Mouse (Mus musculus) heart, embryonic 14.5 days (tissue): ENCODE results near the gene Npr2. TPM values are rescaled to one million over a fixed set of nuclear protein-coding genes. Genes with fewer than 3 reads are reported as not detected.

Source experiments
- ATAC-seq: fragments of 200-750 bp; cut with Nextera tagmentation; 2 replicates; pipeline ENCODE4 v1.8.0; 2017; ENCODE audit warnings: low read depth, moderate TSS enrichment; ENCODE audit not compliant: insufficient number of reproducible peaks, insufficient read depth, low FRiP score
- H3K27ac ChIP-seq, 2 experiments: fragments of 200-500 bp in 1 of 2; fragments of 300-500 bp in 1 of 2; sonication (generic) in 1 of 2; replicated peaks in 1 of 2; 2 replicates each; pipeline ENCODE4 v1.5.1; 2012 to 2014; ENCODE audit warnings: low read depth in 2 of 2, low read length in 2 of 2, control low read depth in 1 of 2, mild to moderate bottlenecking in 1 of 2, mixed read lengths in 1 of 2; ENCODE audit not compliant: control insufficient read depth in 1 of 2, insufficient read depth in 1 of 2
- H3K27me3 ChIP-seq: fragments of 300-500 bp; sonication (generic); 2 replicates; pipeline ENCODE4 v1.6.1; 2014; ENCODE audit warnings: mild to moderate bottlenecking, low read length, control low read depth; ENCODE audit not compliant: control insufficient read depth, insufficient read depth
- H3K36me3 ChIP-seq: fragments of 300-500 bp; sonication (generic); 2 replicates; pipeline ENCODE4 v1.6.1; 2014; ENCODE audit warnings: mild to moderate bottlenecking, control low read depth, low read length, mixed read lengths; ENCODE audit not compliant: control insufficient read depth, insufficient read depth
- H3K4me1 ChIP-seq, 2 experiments: fragments of 200-500 bp in 1 of 2; fragments of 300-500 bp in 1 of 2; sonication (generic) in 1 of 2; 2 replicates each; pipeline ENCODE4 v1.6.1; 2012 to 2014; ENCODE audit warnings: low read length in 2 of 2, control low read depth in 1 of 2, mixed read lengths in 1 of 2; ENCODE audit not compliant: control insufficient read depth in 2 of 2, insufficient read depth in 2 of 2
- H3K4me2 ChIP-seq: fragments of 300-500 bp; sonication (generic); 2 replicates; pipeline ENCODE4 v1.6.1; 2014; ENCODE audit warnings: mild to moderate bottlenecking, low read length
- H3K4me3 ChIP-seq, 2 experiments: fragments of 200-500 bp in 1 of 2; fragments of 300-500 bp in 1 of 2; sonication (generic) in 1 of 2; 2 replicates each; pipeline ENCODE4 v1.5.1; 2012 to 2014; ENCODE audit warnings: low read length in 2 of 2, mild to moderate bottlenecking in 2 of 2, control low read depth in 1 of 2, low read depth in 1 of 2, moderate library complexity in 1 of 2; ENCODE audit not compliant: control insufficient read depth in 1 of 2, insufficient read depth in 1 of 2
- H3K9ac ChIP-seq: fragments of 300-500 bp; sonication (generic); 2 replicates; pipeline ENCODE4 v1.6.1; 2014; ENCODE audit warnings: mild to moderate bottlenecking, low read length
- H3K9me3 ChIP-seq: fragments of 300-500 bp; sonication (generic); 2 replicates; pipeline ENCODE4 v1.6.1; 2016; ENCODE audit warnings: low read length, control low read depth; ENCODE audit not compliant: control insufficient read depth
- WGBS: fragments of 180-500 bp; shearing (Covaris S2); extraction: QIAGEN DNeasy Blood & Tissue Kit; methylation state at CpG from one replicate; pipeline ENCODE4 v1.1.7; 2014; 5-methylcytosine and 5-hydroxymethylcytosine counted together
- polyA plus RNA-seq: library from polyadenylated mRNA; unstranded; fragments of >200 nt; fragmentation: Nextera tagmentation; extraction: Ambion mirVana; gene quantifications from 2 replicates; pipeline ENCODE4 v1.2.1, GENCODE M21; 2014

Npr2 gene
- polyA plus RNA-seq, 1 experiment from 2014 or later = 13.2 TPM

GRCm38 (mm10) chr4:43666412-43666811 lies 34.7 kb downstream of the Npr2 start:
- WGBS = 10% methylated on average over 4 of the region's 4 CpGs
- H3K27me3 ChIP-seq = peaks cover 42% of the 10 kb centered on the region

GRCm38 (mm10) chr4:43668782-43669427 lies 37.2 kb downstream of the Npr2 start, which contains the start of the genes Tmem8b and Fam221b:
Gene Tmem8b, plus strand, starts transcription at chr4:43668971.
Gene Fam221b, minus strand, starts transcription at chr4:43669145.
- peak within 1 kb of the TSS; percentile 69 for H3K4me2 ChIP-seq
- peaks cover 23% of the 10 kb centered on the region for H3K27me3 ChIP-seq
- peak within 1 kb of the TSS; percentile 71 to 73 for H3K4me3 ChIP-seq
- no peaks in the 10 kb centered on the region; the same call in 1 of the 2 replicates for H3K36me3 ChIP-seq
- peaks cover 12 to 26% of the 10 kb centered on the region in 2 experiments for H3K4me1 ChIP-seq
- H3K27ac ChIP-seq = peak within 1 kb of the TSS in 1 of 2 experiments; percentile 62; a peak in 2 of 4 replicates
- WGBS = 1% methylated on average over 28 of the region's 41 CpGs
- peak within 1 kb of the TSS; percentile 86 for H3K9ac ChIP-seq
- ATAC-seq = peak; percentile 89
- H3K9me3 ChIP-seq = no peaks in the 10 kb centered on the region

More at GRCm38 (mm10) chr4:43666412-43666811, 34.7 kb downstream of the Npr2 start:
- no peak overlapping the region for H3K9ac ChIP-seq
- H3K36me3 ChIP-seq = no peaks in the 10 kb centered on the region
- H3K4me2 ChIP-seq = no peak overlapping the region
- H3K4me3 ChIP-seq = no peak overlapping the region
- ATAC-seq = no peak
- H3K27ac ChIP-seq = no peak overlapping the region
- H3K4me1 ChIP-seq = peaks cover 5 to 17% of the 10 kb centered on the region in 2 experiments; a peak in 3 of 4 replicates
- H3K9me3 ChIP-seq = no peaks in the 10 kb centered on the region

- ATAC-seq = peak; percentile 77
- H3K36me3 ChIP-seq = peaks cover under 1% of the 10 kb centered on the region; the same call in 1 of the 2 replicates
- 3% methylated on average over 20 of the region's 25 CpGs for WGBS
- H3K4me2 ChIP-seq = peak overlapping the region; percentile 69
- H3K4me1 ChIP-seq = peaks cover 12 to 26% of the 10 kb centered on the region in 2 experiments
- H3K27ac ChIP-seq = peak overlapping the region in 1 of 2 experiments; percentile 62; a peak in 2 of 4 replicates
- H3K9me3 ChIP-seq = no peaks in the 10 kb centered on the region
- peak overlapping the region; percentile 86 for H3K9ac ChIP-seq
- H3K4me3 ChIP-seq = peak overlapping the region; percentile 71 to 73
- H3K27me3 ChIP-seq = peaks cover 21% of the 10 kb centered on the region
These were observed 37.7 kb downstream of the Npr2 start for GRCm38 (mm10) chr4:43669428-43669794.

- WGBS = 4% methylated on average over 2 of the region's 2 CpGs
- no peak for ATAC-seq
- Histone ChIP-seq H3K27me3 (peaks cover 1% of the 10 kb centered on the region; the same call in 1 of the 2 replicates), H3K9ac (no peak overlapping the region), H3K4me2 (no peak overlapping the region), H3K9me3 (no peaks in the 10 kb centered on the region), H3K4me3 (no peak overlapping the region), H3K36me3 (peaks cover 19% of the 10 kb centered on the region), H3K4me1 (peaks cover 12 to 26% of the 10 kb centered on the region in 2 experiments), H3K27ac (no peak overlapping the region)
These were observed 40.3 kb downstream of the Npr2 start for GRCm38 (mm10) chr4:43672070-43672469.

- no peak for ATAC-seq
- Histone ChIP-seq H3K4me3 (no peak overlapping the region), H3K4me1 (peaks cover 11 to 22% of the 10 kb centered on the region in 2 experiments), H3K36me3 (peaks cover 35% of the 10 kb centered on the region), H3K9me3 (no peaks in the 10 kb centered on the region), H3K27ac (no peak overlapping the region), H3K9ac (no peak overlapping the region), H3K27me3 (no peaks in the 10 kb centered on the region), H3K4me2 (no peak overlapping the region)
- WGBS = 79% methylated on average over 8 of the region's 8 CpGs
These were observed 42.0 kb downstream of the Npr2 start for GRCm38 (mm10) chr4:43673703-43674102.

- no peak overlapping the region for H3K4me2 ChIP-seq
- H3K36me3 ChIP-seq = peaks cover 36% of the 10 kb centered on the region
- 80% methylated on average over 5 of the region's 5 CpGs for WGBS
- H3K4me3 ChIP-seq = no peak overlapping the region
- no peak overlapping the region for H3K27ac ChIP-seq
- H3K9ac ChIP-seq = no peak overlapping the region
- ATAC-seq = no peak
- no peaks in the 10 kb centered on the region for H3K9me3 ChIP-seq
- H3K27me3 ChIP-seq = no peaks in the 10 kb centered on the region
- H3K4me1 ChIP-seq = peaks cover 7 to 15% of the 10 kb centered on the region in 2 experiments
These were observed 43.2 kb downstream of the Npr2 start for GRCm38 (mm10) chr4:43674974-43675373.

- Histone ChIP-seq H3K27ac (no peak overlapping the region), H3K4me1 (peaks cover 7 to 12% of the 10 kb centered on the region in 2 experiments; a peak in 3 of 4 replicates), H3K27me3 (no peaks in the 10 kb centered on the region), H3K4me2 (no peak overlapping the region), H3K9ac (no peak overlapping the region), H3K9me3 (no peaks in the 10 kb centered on the region), H3K36me3 (peaks cover 36% of the 10 kb centered on the region), H3K4me3 (no peak overlapping the region)
- no peak for ATAC-seq
- 66% methylated on average over 4 of the region's 4 CpGs for WGBS
These were observed 43.9 kb downstream of the Npr2 start for GRCm38 (mm10) chr4:43675608-43676007.
